Mouse (Mus musculus) C2C12 (cell line): ENCODE data around the gene Polr1d.

Experiments
- CTCF ChIP-seq: IDR thresholded peaks from one replicate; pipeline ENCODE4 v1.5.1; 2011; ENCODE audit not compliant: control insufficient read depth, insufficient read depth, insufficient read length
- MAX ChIP-seq: IDR thresholded peaks from one replicate; pipeline ENCODE4 v1.6.1; 2011; ENCODE audit warnings: mild to moderate bottlenecking, control low read depth
- MYOD1 ChIP-seq: IDR thresholded peaks from one replicate; pipeline ENCODE4 v1.6.1; 2011; ENCODE audit warnings: low read depth; ENCODE audit not compliant: control insufficient read depth, insufficient read length
- MYOG ChIP-seq: IDR thresholded peaks from one replicate; pipeline ENCODE4 v1.6.1; 2011; ENCODE audit not compliant: control insufficient read depth, insufficient read length; ENCODE audit errors: extremely low read depth
- USF1 ChIP-seq: IDR thresholded peaks from one replicate; pipeline ENCODE4 v1.6.1; 2011; ENCODE audit warnings: low read depth, mild to moderate bottlenecking, control low read depth, moderate library complexity

DNA sequence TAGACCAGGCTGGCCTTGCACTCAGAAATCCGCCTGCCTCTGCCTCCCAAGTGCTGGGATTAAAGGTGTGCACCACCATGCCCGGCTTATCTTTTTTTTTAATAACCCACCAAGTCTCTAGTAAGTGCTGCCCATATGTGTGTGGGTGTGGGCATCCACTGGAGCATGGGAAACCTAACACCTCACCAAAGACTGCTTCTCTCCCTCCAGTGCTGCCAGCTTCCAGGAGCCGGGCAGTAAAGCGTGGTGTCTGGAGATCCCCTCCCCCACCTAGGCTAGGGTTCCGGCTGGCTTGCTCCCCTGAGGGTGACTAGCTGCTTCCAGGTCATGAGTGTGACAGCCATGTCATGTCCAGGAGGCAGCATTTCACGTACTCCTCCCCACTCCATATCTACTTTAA lies 25.4 kb downstream of the Polr1d start:
- TF ChIP-seq MAX (no peak), CTCF (no peak), USF1 (no peak), MYOD1 (no peak), MYOG (no peak)
